Comparison of ENCODE assay signal across 15 mouse cellular contexts in the genomic region with DNA sequence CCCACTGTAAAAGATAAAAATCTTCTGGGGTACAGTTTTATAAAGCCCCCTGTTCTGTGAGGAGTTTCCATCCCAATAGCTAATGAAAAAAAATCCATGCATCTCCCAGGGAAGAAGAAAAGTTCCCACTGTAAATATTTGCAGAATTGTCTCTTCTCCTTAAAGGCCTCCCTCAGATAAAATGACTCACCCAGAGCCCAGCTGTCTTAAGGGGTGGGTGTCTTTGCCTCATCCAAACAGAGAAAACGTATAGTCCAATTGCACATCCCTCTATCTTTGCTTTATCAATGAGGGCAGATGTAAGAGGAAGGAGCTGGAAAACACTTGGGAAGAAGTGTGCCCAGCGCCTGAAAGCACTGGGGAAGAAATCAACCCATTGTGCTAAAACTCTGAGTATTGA.
A peak's percentile ranks its signal among the peaks of the same experiment; 100 is the strongest.
DNase-seq lines count a peak whose midpoint lies in the region.
"Had no signal": no experiment of that assay in that cellular context is flagged by ENCODE, and none has a peak within 500 bp of the region (broad histone marks: within the 10 kb centered on the region; RNA-seq: fewer than 3 reads in every experiment).

No protein-coding gene starts in this region.

- peak; percentile 21 for DNase-seq in heart, adult 11 months
- DNase-seq in heart, postnatal 36 days = no peak
- DNase-seq in right cerebral cortex, postnatal 25 days = peak; percentile 15
- no peak for DNase-seq in right cerebral cortex, postnatal 10 days (ENCODE audit: low spot score in 2 of 2)
- DNase-seq in telencephalon, adult 2 months (ENCODE audit: low read depth, low spot score) = peak; percentile 17
- no peak for DNase-seq in ovary, adult 18-20 months (ENCODE audit: low spot score)
- DNase-seq: adrenal gland, adult 2 months; adrenal gland, postnatal 10 days; adrenal gland, postnatal 25 days; cerebellum, adult 11-12 months; cerebellum, adult 2 months; cerebellum, adult 9-11 months; cerebellum, postnatal 14 days; cerebellum, postnatal 36 days; embryo, embryonic 11 days had no signal

- intact Hi-C loops in heart, postnatal 36 days (cut with DNase I) = no loop called here

Comparison
In these comparisons a context has a peak if more than half of its experiments do, and no peak if none do; other contexts are left out.
1. DNase-seq: peak in heart, adult 11 months (single experiment), right cerebral cortex, postnatal 25 days (single experiment) and telencephalon, adult 2 months (single experiment); none in heart, postnatal 36 days (0 of 2), right cerebral cortex, postnatal 10 days (0 of 2) and ovary, adult 18-20 months (single experiment).